Mouse (Mus musculus): ENCODE data around the gene Tmem87a. TPM values are rescaled to one million over a fixed set of nuclear protein-coding genes. Genes with fewer than 3 reads are reported as not detected.

Gene Tmem87a
- total RNA-seq, 2 experiments from 2014 or later, result 39.0 to 42.4 TPM

GRCm38 (mm10) chr2:120367416-120368207 lies 36.3 kb downstream of the Tmem87a start:
- DNase-seq (ENCODE audit: extremely low spot score in 1 of 2, low spot score in 1 of 2), result no peak

GRCm38 (mm10) chr2:120366501-120366900 lies 37.4 kb downstream of the Tmem87a start:
- no peak for DNase-seq (ENCODE audit: extremely low spot score in 1 of 2, low spot score in 1 of 2)

GRCm38 (mm10) chr2:120360425-120360824 lies 43.5 kb downstream of the Tmem87a start:
- no peak for DNase-seq (ENCODE audit: extremely low spot score in 1 of 2, low spot score in 1 of 2)

GRCm38 (mm10) chr2:120352682-120353646 lies 50.9 kb downstream of the Tmem87a start, which contains the start of gene Vps39:
Vps39 (minus strand) TSS chr2:120353137.
- peak; percentile 69 to 76 for DNase-seq (ENCODE audit: extremely low spot score in 1 of 2, low spot score in 1 of 2)

- DNase-seq (ENCODE audit: extremely low spot score in 1 of 2, low spot score in 1 of 2), result no peak
Observed at GRCm38 (mm10) chr2:120351321-120351720, 52.6 kb downstream of the Tmem87a start.

GRCm38 (mm10) chr2:120348120-120348519 lies 55.8 kb downstream of the Tmem87a start:
- no peak for DNase-seq (ENCODE audit: extremely low spot score in 1 of 2, low spot score in 1 of 2)

DNA sequence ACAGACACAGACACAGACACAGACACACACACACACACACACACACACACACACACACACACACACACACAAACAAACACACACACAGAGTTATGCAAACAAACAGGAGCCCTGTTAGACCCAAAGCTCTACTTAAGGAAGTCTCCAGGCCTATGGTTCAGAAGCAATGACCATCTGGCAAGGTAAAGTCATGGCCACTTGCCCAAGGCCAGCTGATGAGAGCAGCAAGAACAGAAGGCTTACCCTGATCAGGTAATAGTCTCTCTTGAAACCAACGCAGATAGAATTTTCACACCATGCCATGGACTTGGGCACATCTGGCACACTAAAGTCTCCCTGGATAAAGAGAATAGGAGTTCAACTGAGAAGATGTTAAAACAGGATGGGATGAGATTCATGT lies 62.2 kb downstream of the Tmem87a start:
- no peak for DNase-seq (ENCODE audit: extremely low spot score in 1 of 2, low spot score in 1 of 2)

DNA sequence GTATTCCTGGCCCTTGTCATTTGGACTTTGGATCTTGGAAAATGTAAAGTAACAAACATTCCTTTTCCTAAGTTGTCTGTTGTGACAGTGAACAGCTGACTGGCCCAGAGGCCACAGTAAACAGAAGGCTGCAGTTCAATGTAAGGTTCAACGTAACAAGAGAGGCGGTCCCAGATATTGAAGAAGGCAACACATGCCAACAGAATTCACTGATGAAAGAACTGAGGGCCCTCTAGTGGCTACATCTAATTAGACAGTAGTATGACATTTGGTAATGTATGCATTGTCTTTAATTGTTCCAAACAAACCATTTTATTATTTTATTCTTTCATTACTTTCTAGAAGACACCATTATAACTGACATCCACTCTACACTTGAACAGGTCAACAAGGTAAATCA lies 66.0 kb downstream of the Tmem87a start:
- no peak for DNase-seq (ENCODE audit: extremely low spot score in 1 of 2, low spot score in 1 of 2)

DNA sequence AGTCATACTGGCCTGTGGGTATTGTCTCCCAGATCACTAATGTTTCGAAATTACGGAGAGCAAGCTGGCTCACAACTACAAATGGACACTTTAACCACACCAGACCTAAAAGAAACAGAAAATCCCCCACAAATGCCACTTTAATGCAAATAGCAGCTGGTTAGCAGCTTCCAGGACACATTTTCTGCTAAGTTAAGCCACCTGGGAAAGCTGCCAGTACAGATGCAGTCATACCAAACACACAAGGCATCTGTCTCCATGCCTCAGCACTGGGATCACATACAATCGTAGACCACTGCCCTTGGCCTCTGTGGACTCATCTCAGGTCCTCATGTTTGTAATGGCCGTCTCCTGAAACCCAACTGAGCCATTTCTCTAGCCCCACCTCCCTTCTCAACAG lies 72.3 kb downstream of the Tmem87a start:
- DNase-seq (ENCODE audit: extremely low spot score in 1 of 2, low spot score in 1 of 2), result no peak

- no peak for DNase-seq (ENCODE audit: extremely low spot score in 1 of 2, low spot score in 1 of 2)
Observed at GRCm38 (mm10) chr2:120315077-120315476, 88.8 kb downstream of the Tmem87a start.

- DNase-seq (ENCODE audit: extremely low spot score in 1 of 2, low spot score in 1 of 2), result no peak
Observed at GRCm38 (mm10) chr2:120314487-120314886, 89.4 kb downstream of the Tmem87a start.

DNA sequence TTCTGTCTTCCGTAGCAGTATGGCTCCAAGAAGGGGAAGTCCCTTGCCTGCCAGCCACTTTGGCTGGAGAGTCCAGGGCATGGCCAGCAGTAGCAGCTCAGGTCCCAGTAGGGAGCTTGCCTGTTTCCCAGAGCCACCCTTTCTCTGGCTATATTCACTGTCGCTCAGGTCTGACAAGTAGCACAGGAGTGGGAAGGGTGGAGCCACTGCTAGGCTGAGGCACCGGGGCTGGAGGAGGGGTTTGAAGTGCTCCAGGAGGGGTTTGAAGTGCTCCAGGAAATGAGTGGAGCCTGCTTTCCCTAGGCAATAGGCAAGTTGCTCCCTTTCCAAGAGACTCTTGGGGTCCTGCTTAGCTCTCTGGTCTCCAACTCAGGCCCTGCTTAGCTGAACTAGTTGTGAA lies 89.9 kb downstream of the Tmem87a start, which contains the start of gene Pla2g4f:
Gene Pla2g4f (minus strand): TSS at position 190 of the 400 bp plus-strand sequence.
- no peak for DNase-seq (ENCODE audit: extremely low spot score in 1 of 2, low spot score in 1 of 2)

DNA sequence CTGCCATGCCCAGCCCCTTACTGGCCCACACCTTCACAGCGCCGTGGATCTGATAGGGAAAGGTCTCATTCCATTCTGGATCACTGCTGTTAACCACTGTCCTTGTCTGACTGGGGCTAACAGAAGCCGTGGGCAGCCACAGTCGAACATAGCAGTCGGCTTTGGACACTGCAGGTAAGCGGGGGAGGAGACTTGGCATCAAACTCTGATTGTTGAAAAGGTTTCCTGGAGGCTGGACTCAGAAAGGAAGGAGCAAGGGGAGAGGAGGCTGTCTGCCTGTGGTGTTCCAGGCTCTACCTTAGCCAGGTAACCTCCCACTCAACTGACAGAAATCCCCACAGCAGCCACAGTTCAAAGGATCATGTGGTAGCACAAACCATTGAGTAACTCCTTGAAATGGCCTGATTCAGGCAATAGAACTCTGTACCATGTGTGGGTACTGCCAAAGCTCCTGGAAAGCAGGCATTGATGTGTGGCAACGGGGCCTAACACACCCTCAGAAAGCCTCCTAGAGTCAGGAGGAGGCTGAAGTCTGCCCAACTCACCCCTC lies 91.6 kb downstream of the Tmem87a start:
- DNase-seq (ENCODE audit: extremely low spot score in 1 of 2, low spot score in 1 of 2), result no peak

Other genes with a start within 250 kb of the Tmem87a start
- gene Ehd4, start 249.5 kb downstream of the Tmem87a start, total RNA-seq (2021), result 1 to 10 TPM; 5.3 to 5.6 TPM
- gene Pla2g4e, start 158.8 kb downstream of the Tmem87a start, total RNA-seq (2021), result 10 to 100 TPM in 1 of 2 experiments, 1 to 10 TPM in 1; 9.7 to 12.9 TPM
- not detected for gene Pla2g4d, start 114.9 kb downstream of the Tmem87a start, total RNA-seq (2021)
- not detected for gene Pla2g4f, start 89.9 kb downstream of the Tmem87a start, total RNA-seq (2021)
- gene Vps39, start 51.0 kb downstream of the Tmem87a start, total RNA-seq (2021), result 10 to 100 TPM; 67.4 to 74.2 TPM
- gene Ganc, start 217 bp downstream of the Tmem87a start, total RNA-seq (2021), result 10 to 100 TPM; 13.0 to 14.6 TPM
- gene Capn3, start 51.9 kb upstream of the Tmem87a start, total RNA-seq (2021), result 10 to 100 TPM; 13.6 to 17.0 TPM
- gene Zfp106, start 159.7 kb upstream of the Tmem87a start, total RNA-seq (2021), result 100 to 1,000 TPM; 145 to 150 TPM
- 10 to 100 TPM; 14.1 to 19.7 TPM for gene Snap23, start 163.6 kb upstream of the Tmem87a start, total RNA-seq (2021)
- gene Haus2, start 205.3 kb upstream of the Tmem87a start, total RNA-seq (2021), result 10 to 100 TPM; 13.9 to 14.5 TPM
- gene Lrrc57, start 205.4 kb upstream of the Tmem87a start, total RNA-seq (2021), result 10 to 100 TPM; 33.4 to 37.5 TPM
- gene Stard9, start 225.0 kb upstream of the Tmem87a start, total RNA-seq (2021), result 10 to 100 TPM in 1 of 2 experiments, 1 to 10 TPM in 1; 6.0 to 10.1 TPM

Data from layer of hippocampus, postnatal 25 days (tissue).